Mouse (Mus musculus): ENCODE results near the gene Gstz1. TPM values are rescaled to one million over a fixed set of nuclear protein-coding genes. Genes with fewer than 3 reads are reported as not detected.

Gstz1 gene
- 43.6 TPM for polyA plus RNA-seq (2014; fragmentation: Illumina TruSeq; extraction: RNeasy Lipid Tissue Mini Kit (QIAGEN cat#74804))

DNA sequence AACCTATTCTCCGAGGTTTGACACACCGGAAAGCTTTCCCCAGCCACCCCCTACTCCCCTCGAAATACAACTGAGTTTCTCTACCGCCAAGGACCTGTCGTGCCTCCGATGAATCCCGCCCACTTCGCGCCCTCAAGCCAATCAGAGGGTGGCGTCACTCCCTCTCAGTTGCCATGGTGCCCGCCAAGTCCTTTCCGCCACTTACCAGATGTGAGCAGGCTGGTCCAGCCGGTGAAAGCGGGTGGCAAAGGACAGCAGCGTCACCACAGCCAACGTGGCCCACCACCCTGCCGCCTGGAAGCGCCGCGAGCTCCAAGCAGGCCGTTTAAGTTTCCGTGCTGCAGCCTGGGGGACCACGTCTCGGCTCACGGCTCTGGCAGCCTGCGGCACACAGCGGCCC is at the start of gene Gstz1:
Gene Gstz1, plus strand, starts transcription at position 200 of the 400 bp plus-strand sequence.

DNA sequence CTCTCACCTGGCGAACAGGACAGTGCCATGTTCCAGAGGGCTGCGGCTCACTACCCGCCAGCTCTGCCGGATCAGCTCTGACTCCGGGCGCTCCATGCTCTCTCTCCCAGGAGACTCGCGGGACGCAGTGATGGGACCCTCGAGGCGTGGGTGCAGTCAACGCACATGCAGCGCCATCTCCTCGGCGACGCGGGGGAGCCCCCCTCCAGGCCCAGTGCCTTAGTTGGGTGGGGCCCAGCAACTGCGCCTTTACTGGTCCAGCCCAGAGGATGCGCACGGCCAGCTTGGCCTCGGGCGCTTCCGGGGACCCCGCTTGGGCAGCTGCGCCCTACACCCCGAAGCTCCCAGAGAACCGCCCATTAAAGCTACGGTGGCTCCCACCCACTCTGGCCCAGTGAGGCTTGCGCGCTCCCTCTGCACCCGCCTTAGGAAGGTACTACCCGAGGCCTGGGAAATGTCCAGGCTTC is 44.8 kb upstream of the Gstz1 start, which contains the start of gene Ngb:
Gene Ngb, minus strand, starts transcription at position 375 of the 467 bp plus-strand sequence.

DNA sequence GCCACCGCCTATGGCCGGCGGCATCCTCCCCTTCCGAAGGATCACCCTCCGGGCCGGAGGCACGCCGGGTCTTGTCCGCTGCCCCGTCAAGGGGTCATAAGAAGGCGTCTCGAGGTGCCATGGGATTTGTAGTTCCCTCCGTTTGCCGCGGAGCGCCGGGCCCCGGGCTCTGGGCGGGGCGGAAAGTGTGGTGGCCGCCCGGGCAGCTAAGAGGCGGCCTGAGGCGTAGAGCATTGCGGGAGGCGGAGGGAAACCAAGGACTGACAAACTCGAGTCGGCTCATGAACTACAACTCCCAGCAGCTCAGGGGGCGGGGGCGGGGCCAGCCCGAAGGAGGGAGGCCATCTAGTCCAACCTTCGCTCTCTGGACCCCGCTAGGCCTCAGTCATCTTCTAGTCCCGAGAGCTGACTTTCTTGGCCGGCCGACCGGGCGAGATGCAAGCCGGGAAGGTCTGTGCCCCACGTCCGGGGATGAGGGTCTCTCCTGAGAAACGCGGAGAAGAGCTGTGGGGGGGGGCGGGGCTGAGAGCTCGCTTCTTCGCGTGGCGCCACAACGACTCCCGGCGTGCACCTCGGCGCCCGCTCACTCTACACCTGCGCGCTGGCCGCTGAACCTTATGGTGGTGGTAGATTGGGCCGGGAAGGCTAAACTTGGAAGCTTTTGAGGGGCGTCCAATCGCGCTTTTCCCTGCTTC is 577 bp downstream of the Gstz1 start, which contains the start of gene Pomt2:
Gene Pomt2, minus strand, starts transcription at position 574 of the 695 bp plus-strand sequence.

DNA sequence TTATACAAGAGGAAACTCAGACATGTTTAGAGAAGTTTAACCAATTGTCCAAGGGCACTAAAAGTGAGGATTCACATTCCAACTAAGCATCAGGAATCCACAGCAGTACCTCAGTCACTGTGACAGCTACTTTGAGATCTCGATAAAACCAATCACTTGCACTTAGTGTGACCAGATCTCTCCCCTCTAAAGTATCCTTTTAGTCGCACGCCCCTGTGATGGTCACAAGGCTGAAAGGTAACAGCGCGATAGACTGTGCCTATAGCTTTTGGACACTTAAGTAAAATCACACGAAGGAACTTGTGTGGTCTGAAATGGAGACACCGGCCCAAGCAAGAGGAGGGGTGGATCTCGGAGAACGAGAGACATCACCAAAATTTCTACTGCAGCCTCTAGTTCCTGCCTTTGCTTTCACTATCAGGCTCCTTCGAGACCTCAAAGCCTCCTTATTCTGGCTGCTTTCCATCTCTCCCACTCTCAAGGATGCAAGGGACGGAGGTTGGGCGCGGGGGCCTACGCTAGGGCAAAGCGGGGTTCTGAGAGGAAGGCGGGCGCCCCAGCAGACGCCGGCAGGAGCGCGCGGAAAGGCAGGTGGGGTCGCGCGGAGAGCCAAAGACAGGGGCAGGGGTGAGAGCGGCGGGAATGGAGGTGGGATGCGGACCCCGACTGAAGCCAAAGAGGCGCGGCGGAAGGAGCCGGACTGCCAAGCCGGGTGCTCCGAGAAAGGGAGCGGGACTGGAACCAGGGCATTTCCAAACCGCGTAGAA is 52.4 kb downstream of the Gstz1 start, which contains the start of gene Samd15:
Gene Samd15, plus strand, starts transcription at position 518 of the 767 bp plus-strand sequence.

DNA sequence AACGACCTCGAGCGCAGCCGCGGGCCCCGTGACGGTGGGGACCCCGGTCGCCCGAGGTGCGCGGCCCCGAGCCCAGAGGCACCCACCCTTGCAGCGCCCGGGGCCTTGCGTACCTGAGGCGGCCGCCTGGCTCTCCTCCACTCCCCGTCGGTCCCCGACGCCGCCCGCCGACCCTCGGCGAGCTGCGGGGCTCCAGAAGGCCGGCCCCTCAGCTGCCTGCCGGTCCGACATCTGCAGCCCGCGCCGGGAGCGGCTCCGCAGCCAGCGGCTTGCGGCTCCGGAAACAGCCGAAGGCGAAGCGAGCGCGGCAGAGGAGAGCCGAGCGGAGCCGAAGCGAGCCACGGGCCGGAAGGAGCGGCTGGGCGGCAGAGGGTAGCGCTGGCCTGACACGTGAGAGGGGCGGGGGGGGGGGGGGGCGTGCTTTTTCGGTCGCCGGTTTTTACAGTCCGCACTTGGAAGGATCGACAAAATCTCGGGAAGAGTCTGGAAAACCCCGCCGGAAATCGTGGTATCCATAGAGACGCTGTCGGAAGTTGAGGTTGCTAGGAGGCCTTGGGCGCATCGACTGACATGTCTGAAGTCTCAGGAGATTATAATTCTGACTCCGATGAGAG is 53.1 kb downstream of the Gstz1 start, which contains the start of gene Tmed8:
Gene Tmed8, minus strand, starts transcription at position 482 of the 614 bp plus-strand sequence.

Other genes with a start within 250 kb of the Gstz1 start
- gene Cipc, start 200.1 kb upstream of the Gstz1 start, polyA plus RNA-seq (2014; fragmentation: Illumina TruSeq; extraction: RNeasy Lipid Tissue Mini Kit (QIAGEN cat#74804)), result 22.0 TPM
- gene Zdhhc22, start 156.7 kb upstream of the Gstz1 start, polyA plus RNA-seq (2014; fragmentation: Illumina TruSeq; extraction: RNeasy Lipid Tissue Mini Kit (QIAGEN cat#74804)), result 0.26 TPM
- gene Tmem63c, start 125.8 kb upstream of the Gstz1 start, polyA plus RNA-seq (2014; fragmentation: Illumina TruSeq; extraction: RNeasy Lipid Tissue Mini Kit (QIAGEN cat#74804)), result not detected
- gene Ngb, start 44.6 kb upstream of the Gstz1 start, polyA plus RNA-seq (2014; fragmentation: Illumina TruSeq; extraction: RNeasy Lipid Tissue Mini Kit (QIAGEN cat#74804)), result not detected
- gene Pomt2, start 803 bp downstream of the Gstz1 start, polyA plus RNA-seq (2014; fragmentation: Illumina TruSeq; extraction: RNeasy Lipid Tissue Mini Kit (QIAGEN cat#74804)), result 14.3 TPM
- 1.3 TPM for gene Samd15, start 52.6 kb downstream of the Gstz1 start, polyA plus RNA-seq (2014; fragmentation: Illumina TruSeq; extraction: RNeasy Lipid Tissue Mini Kit (QIAGEN cat#74804))
- 27.0 TPM for gene Tmed8, start 53.3 kb downstream of the Gstz1 start, polyA plus RNA-seq (2014; fragmentation: Illumina TruSeq; extraction: RNeasy Lipid Tissue Mini Kit (QIAGEN cat#74804))
- 0.57 TPM for gene Noxred1, start 91.6 kb downstream of the Gstz1 start, polyA plus RNA-seq (2014; fragmentation: Illumina TruSeq; extraction: RNeasy Lipid Tissue Mini Kit (QIAGEN cat#74804))
- gene Vipas39, start 119.1 kb downstream of the Gstz1 start, polyA plus RNA-seq (2014; fragmentation: Illumina TruSeq; extraction: RNeasy Lipid Tissue Mini Kit (QIAGEN cat#74804)), result 19.7 TPM
- 185 TPM for gene Ahsa1, start 119.3 kb downstream of the Gstz1 start, polyA plus RNA-seq (2014; fragmentation: Illumina TruSeq; extraction: RNeasy Lipid Tissue Mini Kit (QIAGEN cat#74804))
- gene Ism2, start 152.5 kb downstream of the Gstz1 start, polyA plus RNA-seq (2014; fragmentation: Illumina TruSeq; extraction: RNeasy Lipid Tissue Mini Kit (QIAGEN cat#74804)), result not detected
- gene Sptlc2, start 241.2 kb downstream of the Gstz1 start, polyA plus RNA-seq (2014; fragmentation: Illumina TruSeq; extraction: RNeasy Lipid Tissue Mini Kit (QIAGEN cat#74804)), result 164 TPM